Mouse (Mus musculus) splenic B cell, adult 2 months (primary cell): ENCODE results near the gene Olfr390.

ENCODE experiments used
- DNase-seq: peaks from one replicate; pipeline ENCODE4 v3.0.0-alpha.2; 2011; ENCODE audit warnings: low read depth, low spot score
- H3K27me3 ChIP-seq: 2 replicates; pipeline ENCODE4 v1.6.1; 2012; ENCODE audit warnings: mild to moderate bottlenecking, low read length, moderate library complexity, mixed read lengths; ENCODE audit not compliant: control insufficient read depth, poor library complexity, insufficient read depth, severe bottlenecking
- H3K36me3 ChIP-seq: 2 replicates; pipeline ENCODE4 v1.6.1; 2012; ENCODE audit warnings: mild to moderate bottlenecking, low read length, moderate library complexity, mixed read lengths; ENCODE audit not compliant: control insufficient read depth, poor library complexity, insufficient read depth, severe bottlenecking

Gene Olfr390

DNA sequence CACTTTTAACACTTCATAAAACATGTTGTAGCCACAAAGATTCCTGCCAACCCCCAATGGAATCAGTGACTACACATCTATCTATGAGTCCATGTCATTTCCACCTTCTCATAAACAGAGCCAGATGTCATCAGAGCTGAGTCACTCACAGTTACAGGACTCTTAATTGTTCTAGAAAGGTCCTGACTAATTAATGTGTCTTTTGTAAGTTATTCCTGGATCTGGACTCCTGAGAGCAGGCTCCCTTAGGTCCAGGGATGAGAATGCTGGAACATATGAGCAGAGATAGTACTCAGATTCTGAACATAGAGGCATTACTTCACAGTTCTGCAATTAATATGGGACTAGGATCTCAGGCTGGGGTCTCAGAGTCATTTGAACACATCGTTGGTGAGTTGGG lies at the start of gene Olfr390:
TSS of gene Olfr390 (plus strand) at position 301 of the 400 bp plus-strand sequence.
- H3K27me3 ChIP-seq: no peaks in the 10 kb centered on the region
- H3K36me3 ChIP-seq: no peaks in the 10 kb centered on the region
- DNase-seq: no peak

DNA sequence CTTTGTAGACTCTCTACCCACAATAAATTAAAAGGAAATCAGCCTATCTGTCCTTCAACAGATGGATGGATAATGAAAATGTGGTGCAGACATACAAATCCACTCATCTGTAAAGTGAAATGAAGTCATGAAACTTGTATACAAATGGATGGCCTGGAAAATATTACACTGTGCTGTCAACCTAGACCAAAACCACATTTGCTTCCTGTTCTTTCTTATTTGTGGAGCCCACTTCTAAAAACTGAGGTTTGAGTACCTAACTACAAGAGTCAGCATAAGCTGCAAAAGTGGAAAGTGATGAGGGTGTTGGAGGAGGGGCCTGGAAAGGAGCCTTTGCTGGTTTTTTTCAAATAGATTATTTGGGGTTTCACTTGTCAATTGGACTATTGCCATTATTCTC lies 23.6 kb upstream of the Olfr390 start:
- no peaks in the 10 kb centered on the region for H3K27me3 ChIP-seq
- no peaks in the 10 kb centered on the region for H3K36me3 ChIP-seq
- no peak for DNase-seq

DNA sequence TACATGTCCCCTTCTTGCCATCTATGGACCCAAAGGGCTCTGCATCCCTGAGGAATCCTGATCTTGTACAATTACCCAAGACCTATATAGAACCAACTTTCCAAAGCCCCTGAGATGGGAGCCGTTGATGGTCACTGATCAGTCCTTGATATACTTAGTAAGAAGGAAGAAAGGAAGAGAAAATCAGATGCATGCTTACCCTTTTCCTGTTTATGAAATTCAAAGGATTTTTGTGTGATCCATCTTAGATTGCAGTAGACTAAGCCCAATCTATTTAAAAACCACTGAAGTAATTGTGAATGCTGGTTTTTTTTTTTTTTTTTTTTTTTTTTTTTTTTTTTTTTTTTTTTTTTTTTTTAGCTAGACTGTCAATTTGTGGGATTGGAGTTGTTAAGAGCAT lies 2.2 kb upstream of the Olfr390 start, which contains the start of gene Olfr389:
TSS of gene Olfr389 (minus strand) at position 101 of the 400 bp plus-strand sequence.
- no peak for DNase-seq
- Histone ChIP-seq H3K36me3 (no peaks in the 10 kb centered on the region), H3K27me3 (no peaks in the 10 kb centered on the region)

DNA sequence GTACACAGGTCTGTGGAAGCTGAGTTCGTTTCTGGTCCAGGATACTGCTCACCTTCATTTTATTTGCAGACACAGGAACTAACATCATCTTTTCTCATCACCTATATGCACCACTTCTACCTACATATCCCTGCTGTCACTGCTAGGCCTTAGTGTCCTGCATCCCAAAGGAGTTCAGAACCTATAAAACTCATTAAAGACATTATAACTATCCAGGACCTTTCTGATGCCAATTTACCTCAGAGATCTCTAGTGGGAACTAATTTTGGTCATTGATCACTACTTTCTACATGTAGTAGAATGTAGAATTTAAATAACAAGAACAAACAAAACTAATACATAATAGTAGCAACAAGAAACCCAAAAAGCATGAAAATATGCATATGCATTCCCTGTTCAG lies 20.2 kb downstream of the Olfr390 start, which contains the start of gene Olfr391-ps:
TSS of gene Olfr391-ps (minus strand) at position 101 of the 400 bp plus-strand sequence.
- H3K27me3 ChIP-seq: no peaks in the 10 kb centered on the region
- H3K36me3 ChIP-seq: no peaks in the 10 kb centered on the region
- no peak for DNase-seq

DNA sequence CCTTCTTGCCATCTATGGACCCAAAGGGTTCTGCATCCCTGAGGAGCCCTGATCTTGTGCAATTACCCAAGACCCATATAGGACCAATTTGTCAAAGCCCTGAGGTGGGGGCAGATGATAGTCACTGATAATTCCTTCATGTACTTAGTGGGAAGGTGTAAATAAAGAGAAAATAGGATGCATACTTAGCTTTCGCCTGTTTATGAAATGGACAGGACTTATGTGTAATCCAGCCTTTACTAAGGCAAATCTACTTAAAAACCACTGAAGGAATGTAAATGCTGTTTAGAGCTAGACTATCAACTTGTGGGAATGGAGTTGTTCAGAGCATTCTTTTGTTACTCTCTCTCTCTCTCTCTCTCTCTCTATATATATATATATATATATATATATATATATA lies 34.2 kb downstream of the Olfr390 start, which contains the start of gene Olfr392:
TSS of gene Olfr392 (minus strand) at position 101 of the 400 bp plus-strand sequence.
- Histone ChIP-seq H3K36me3 (no peaks in the 10 kb centered on the region), H3K27me3 (no peaks in the 10 kb centered on the region)
- no peak for DNase-seq
